Mouse (Mus musculus) brain, embryonic 18.5 days (tissue): Measurements from ENCODE around the gene Samd4.

ENCODE experiments used
- DNase-seq: peaks from one replicate; pipeline ENCODE4 v3.0.0-alpha.2; 2012; ENCODE audit warnings: low read depth, low spot score

The Samd4 gene

DNA sequence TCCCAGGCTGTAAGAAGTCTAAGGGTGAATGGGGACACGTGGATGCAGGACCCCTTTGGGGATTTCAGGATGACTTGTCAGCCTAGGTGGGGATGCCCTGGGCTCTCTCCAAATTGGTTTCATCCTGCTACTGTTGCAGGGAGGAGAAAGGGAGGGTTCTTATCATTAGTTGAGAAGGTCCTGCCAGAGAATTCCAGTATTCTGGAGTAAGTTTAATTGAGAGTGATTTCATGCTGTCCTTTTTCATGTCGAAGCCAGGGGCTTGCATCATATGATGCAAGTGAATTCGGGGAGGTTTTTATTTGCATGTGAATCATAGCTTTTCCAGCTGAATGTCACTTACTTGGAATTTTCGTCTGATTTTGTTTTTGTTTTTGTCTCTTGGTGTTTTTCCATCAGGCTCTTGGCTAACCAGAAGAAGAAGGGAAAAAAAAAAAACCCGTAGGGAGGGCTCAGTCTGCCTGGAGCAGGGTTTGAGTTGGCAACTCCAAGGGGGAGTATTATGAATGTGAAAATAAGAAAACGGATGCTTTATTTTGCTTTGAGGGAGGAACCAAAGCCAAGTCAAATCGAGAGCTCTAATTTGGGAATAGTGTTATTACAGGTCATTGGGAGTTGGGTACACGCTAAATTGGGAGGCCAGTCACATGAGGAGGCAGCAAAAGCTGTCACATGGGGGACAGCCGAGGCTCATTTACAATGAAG lies 116.8 kb downstream of the Samd4 start:
- no peak for DNase-seq

DNA sequence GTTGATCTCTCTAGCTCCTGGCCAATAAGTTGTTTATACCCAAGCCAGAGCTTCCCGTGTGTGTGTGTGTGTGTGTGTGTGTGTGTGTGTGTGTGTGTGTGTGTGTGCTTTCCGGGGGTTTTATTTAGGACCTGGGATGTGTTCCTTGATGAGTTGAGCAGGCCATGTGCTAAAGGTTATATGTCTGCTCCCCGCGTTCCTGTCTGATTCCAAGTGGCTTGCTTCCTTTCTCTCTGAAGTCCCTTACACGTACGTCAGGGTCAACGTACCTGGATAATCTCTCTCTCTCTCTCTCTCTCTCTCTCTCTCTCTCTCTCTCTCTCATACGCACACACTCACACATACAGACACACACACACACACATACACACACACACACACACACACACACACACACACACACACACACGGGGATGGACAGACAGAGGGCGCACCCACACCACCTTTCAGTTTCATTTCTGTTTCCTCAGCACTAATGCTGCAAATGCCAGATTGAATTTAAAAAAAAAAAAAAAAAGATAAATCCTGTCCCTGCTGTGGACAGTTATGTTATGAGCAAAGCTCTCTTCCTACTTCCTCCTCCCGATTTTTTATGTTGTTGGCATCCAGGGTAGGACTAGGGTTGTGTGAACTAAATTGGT lies 117.6 kb downstream of the Samd4 start:
- DNase-seq: no peak

DNA sequence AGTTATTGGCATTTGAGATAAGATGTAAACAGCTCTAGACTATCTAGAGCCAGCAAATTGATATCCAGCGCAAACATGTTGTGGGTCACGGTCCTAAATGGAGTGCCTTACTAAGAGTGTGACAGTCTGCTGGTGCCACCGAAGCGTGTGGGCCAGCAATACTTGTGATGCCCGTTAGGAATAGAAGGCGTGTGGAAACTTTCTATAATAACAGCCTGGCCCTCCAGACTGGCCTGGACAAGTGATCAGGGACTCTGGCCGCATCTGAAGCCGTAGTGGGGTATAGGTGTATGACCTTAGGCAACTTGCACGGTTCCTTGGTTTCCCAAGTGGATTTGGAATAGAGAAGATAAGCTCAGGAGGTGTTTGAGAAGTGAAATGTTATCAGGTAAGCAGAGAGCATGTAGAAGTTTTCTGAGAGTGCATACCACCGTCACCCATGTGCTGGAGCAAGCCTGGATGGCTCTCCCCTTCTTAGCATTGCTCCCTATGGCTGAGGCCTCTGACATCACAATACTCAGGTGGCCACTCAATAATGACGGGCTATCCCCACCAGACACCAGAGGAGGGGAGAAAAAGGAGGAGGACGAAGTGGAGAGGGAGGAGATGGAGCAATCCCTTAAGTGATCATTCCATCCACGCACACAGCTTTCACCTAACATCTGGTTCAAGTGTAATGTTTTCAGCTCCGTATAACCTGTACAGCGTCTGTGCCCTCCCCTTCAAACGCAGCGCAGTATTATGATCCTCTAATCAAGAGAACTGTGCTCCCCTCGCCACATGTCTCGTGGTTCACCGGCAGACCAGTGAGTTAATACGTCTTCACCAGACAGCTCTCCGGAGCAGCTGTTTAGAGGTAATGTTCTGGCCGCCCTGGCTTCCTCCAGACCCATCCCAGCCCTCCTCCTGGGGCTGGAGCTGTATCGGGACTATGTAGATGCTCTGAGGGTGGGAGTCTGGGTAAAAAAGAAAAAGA lies 118.4 kb downstream of the Samd4 start:
- no peak for DNase-seq

DNA sequence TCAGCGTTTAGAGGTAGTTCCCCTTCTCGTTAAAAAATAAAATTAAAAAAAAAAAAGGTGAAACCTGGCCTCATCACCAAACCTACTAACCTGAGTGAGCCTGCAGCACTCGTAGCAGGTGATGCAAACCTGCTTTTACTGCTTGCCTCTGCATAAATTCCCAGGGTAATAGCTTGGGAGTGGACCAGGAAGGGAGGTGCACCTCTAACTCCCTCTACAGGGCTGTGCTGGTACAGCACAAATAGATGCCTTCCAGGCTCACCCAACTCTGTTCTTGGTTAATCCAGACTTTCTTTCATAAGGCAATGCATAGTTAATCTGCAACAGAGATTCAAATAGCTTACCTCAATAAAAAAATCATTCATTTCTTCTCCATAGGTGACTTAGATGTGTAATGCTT lies 121.5 kb downstream of the Samd4 start:
- no peak for DNase-seq

DNA sequence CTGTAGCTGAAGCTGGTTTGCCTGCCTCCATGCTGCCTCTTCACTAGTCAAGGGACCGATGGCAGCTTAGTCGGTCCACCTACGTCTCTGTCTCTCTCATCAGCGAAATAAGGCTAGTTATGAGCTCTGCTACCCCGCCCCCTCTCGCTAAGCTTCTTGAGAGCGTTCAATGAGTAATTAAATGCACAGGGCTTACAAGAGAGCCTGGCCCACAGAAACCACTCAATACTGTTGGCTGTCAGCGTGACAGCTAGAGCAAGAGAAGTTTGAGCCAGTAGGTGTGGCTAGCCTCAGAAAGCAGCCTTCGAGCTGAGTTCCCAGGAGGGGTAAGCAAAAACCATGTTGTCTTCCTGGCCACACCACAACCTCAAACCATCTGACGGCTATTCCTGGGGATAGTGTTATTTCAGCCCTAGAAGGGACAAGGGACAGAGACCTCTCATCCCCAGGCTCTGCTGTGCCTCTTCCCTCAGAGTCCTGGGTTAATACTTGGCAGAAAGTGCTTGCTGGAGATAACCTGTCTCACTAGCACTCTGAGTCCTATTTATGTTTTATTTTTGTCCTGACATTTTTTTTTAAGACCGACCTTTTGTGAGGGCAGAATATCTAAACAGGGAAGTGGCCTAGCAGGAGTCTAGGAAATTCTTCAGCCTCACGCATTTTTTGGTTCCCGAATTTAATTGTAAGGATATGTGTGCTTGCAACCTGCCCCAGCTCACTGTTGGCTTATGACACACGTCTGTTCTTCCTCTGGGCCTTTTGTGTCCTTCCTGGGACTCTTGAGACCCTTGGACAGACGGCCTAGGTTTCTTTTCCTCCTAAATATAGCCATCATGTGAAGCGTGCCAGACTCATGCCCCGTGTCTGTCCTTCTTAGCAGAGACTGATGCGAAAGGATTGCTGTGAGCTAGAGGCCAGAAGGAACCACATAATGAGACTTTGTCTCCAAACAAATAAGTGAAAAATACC lies 128.8 kb downstream of the Samd4 start:
- no peak for DNase-seq

DNA sequence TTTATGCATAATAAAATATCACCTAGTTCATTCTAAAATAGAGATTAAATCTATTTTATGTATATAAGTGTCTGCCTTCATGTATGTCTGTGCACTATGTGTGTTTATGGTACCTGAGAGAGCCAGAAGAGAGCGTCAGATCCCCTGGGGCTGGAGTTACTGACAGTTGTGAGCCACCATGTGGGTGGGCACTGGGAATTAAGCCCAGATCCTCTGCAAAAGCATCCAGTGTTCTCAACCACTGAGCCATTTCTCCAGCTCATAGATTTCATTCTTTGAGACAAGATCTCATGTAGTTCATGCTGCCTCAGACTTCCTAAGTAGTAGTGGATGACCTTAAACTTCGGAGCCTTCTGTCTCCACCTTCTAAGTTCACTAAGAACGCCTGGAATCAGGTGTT lies 133.0 kb downstream of the Samd4 start:
- no peak for DNase-seq

DNA sequence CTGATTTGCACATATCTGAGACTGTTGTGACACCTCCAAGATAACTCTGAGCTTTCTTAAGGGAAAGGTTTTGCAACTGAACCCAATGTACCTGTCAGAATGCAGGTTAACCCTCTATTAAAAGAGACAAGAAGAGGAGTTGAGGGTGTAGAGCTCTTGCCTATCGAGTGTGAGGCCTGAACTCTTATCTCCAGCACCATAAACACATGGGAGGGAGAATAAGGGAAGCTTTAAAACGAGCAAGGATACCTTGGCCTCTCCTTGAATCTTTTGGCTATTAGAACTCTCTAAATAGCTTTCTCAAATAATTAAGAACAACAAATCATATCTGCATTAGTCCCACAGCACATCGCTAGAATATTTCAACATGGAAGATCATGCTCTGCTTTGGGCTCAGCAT lies 135.0 kb downstream of the Samd4 start:
- DNase-seq: no peak

DNA sequence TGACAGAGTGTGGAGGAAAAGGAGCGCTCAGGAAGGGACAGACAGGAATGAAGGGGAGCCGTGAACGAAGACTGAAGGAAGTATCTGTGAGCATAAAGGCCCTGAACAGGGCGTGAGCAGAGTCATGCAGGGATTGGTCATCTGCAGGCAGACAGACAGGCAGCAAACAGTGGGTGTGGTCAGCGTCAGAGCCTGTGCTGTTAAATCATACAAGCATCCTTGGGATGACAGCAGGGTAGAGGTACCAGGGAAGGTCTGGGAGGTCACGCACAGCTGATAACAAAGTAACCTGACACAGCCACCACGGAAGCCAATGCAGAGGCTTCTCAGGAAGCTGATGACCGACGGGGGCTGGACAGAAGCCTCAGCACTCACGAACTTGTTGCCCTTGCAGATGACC lies 138.2 kb downstream of the Samd4 start:
- no peak for DNase-seq

DNA sequence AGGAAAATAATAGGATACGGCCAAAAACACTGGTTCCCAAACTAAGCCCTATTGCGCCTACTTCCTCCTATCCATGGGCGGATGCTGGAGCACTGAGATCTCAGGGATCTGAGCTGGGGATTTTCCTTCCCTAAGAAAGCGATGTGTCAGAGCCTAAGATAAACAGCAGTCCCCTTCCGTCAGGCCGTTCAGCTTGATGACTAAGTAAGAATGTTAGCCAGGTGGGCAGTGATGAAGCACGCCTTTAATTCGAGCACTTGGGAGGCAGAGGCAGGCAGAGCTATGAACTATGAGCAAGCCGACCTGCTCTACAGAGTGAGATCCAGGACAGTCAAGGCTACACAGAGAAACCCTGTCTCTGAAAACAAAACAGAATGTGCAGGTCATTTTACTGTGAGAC lies 140.9 kb downstream of the Samd4 start:
- DNase-seq: no peak

DNA sequence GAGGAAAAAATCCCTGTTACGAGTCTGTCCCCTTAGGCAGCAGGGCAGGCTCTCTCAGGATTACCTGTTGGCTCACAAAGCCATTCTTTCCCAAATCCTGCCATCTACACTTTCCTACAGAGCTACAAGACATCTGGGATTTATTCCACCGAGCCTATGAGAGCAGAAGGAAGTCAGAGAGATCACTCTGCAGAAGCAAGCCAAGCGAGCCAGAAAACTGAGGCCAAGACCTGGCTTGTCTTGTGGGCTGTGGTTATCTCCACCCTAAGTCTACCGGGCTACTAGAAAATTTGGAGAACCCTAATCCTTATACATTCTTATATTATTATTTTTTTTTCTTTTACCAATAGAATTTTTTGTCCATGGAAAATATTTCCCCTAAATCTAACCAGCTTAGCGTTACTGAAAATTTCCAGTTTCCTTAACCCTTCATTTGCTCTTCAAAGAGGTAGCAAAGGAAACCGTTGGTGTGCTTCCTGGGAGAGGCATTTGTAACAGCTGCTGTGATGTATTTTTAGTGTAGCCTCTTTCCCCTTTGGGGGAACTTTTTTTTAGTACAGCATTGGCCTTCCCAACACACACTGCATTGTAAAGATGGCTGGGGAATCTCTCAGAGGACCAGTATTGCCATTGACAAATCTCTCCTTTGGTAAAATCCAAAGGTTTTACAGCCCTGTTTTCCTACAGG lies 144.9 kb downstream of the Samd4 start:
- DNase-seq: no peak

DNA sequence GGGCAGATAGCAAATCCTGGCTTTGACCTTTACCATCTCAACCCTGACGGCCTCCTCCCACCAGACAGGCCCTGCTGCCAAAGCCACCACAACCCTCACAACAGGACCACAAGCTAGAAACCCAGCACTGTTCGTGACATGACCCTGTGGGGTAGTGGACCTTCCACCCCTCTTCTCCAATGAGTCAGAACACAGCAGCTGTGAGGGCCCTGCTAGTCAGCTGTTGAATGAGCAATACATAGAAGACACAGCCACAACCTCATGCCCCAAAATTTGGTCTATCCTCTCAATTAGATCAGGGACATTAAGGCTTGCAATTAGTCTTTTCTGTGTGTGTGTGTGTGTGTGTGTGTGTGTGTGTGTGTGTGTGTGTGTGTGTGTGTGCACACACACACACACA lies 148.9 kb downstream of the Samd4 start:
- DNase-seq: no peak

DNA sequence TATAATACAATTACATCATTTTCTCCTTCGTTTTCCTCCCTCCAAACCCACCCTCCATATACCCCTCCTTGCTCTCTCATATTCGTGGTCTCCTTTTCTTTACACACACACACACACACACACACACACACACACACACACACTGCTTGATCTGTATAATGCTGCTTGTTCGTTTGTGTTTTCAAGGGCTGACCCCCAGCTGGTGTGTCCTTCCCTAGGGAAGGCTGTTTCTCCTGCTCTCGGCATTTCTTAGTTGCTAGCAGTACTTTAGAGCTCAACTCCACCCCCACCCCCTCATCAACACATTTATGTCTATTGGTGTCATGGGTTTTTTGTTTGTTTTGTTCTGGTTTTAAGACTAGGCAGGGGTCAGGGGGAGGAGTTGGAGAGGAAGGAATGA lies 149.5 kb downstream of the Samd4 start:
- DNase-seq: no peak

DNA sequence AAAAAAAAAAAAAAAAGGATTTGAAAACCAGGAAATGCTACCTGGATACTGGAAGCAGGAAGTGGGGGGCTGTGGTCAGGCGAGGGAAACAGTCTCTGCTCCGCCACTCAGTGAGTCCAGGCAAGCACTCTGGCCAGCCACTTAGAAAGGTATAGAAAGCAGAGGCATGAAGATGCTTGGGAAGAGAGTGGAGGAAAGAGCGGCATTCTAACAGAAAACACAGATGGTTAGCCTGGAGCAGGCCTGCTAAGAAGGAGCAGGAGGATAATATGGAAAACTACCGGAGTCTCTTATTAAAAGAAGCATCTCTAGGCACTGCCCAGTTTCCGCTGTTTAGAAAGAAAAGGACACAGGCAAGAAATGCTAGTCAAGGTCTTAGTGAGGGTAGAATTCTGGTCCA lies 150.8 kb downstream of the Samd4 start:
- DNase-seq: no peak

DNA sequence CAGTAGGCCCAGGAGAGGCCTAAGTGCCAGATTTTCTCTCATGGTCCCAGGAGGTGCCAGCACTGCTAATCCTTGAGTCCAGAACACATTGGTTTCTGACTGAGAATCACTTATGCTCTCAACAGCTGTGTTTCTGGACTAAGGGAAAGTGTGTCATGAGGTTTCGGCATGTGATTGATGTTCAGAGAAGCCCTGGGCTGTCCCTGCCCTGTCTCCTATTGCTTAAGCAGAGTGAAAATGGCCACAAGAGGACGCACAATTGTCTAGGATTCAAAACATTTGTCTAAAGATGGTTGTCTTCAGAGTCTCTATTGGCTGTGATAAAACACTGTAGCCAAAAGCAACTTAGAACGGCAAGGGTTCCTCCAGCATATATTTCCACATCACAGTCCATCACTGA lies 159.0 kb downstream of the Samd4 start:
- DNase-seq: no peak

DNA sequence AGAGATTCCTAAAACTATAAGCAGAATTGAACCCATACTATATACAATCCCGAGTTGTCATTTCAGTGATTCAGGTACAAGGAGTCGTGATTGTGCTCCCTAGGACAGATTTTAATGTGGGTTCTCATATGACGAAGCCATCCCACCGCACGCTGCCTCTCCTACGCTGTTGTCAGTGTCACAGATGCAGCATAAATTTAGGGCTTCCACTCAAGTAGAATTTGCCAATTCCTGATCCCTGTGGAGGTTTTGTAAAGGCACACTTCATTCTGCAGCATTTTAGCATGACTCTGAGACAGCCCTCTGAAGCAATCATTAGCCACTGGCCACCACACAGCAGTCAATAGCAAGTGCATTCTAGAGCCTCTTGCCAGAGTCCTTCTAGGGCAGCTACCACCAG lies 166.4 kb downstream of the Samd4 start:
- DNase-seq: no peak

DNA sequence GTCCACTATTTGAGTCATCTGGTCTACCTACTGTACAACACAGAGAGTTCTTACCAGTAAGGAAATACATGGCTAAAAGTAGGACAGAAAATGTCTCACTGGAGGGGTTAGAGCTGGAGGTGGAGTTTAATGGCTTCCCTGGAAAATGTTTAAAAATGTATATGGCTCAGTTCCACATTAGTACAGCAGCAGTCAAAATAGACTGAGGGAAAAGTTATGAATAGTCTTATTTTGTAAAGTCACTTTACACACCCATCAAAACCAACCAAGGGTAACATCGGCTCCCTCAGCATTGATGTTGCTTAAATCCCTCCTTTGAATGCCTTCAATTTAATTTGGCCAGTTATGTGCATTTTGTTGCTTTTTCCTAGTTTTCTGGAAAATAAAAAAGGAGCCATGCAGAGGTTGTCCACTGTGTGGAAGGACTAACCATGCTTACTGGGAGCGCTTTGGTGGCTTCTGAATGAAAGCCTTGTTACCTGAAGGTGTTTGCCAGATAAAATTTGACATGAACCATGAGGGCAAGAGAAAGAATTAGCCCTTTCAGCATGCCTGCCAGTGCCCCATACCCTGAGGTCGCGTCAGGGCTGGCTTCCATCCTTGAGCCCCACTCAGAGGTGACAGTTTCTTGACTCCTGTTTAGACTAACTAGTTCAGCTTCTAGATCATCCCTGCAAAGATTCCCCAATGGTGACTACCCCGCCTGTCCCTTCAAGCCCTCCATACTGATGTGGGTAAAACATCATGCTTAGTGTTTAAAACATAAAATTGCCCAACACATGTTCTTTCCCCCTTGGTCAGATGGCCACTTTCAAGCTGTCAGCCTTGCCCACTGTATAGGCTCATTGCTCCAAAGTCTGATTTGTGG lies 169.3 kb downstream of the Samd4 start:
- no peak for DNase-seq

DNA sequence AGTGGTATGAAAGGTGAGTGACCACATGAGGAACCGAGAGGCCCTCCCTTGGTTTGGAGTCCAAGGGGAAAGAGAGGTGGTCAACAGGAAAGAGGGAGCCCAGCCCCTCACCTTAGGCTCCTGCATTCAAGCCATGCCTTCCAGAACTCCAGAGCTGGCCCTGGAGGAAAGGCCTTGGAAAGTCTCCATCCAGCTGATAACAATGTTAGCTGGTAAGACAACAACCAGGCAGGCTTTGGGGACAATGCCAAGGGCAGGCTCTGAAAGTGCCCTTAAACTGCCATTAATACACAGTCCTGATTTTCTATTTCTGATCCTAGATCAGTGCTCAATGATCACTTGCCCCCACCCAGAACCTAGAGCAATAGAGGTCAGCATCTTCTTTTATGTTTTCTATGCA lies 170.4 kb downstream of the Samd4 start:
- DNase-seq: no peak

DNA sequence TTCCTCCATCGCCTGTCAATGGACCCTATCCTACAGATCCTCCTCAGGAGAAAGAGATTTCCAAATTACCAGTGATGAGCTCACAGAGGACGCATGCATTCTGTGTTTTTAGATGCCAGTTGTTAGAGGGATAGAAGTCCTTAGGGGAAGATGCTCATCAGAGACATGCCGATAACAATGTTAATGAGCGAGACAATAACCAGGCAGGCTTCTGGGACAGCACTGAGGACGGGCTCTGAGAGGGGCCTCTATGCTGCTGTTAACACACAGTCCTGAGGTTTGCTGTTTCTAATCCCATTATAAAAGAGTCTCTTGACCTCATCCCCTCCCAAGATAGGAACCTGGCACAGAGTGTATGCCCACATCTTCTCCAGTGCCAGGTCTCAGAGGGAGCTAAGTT lies 171.2 kb downstream of the Samd4 start:
- no peak for DNase-seq

DNA sequence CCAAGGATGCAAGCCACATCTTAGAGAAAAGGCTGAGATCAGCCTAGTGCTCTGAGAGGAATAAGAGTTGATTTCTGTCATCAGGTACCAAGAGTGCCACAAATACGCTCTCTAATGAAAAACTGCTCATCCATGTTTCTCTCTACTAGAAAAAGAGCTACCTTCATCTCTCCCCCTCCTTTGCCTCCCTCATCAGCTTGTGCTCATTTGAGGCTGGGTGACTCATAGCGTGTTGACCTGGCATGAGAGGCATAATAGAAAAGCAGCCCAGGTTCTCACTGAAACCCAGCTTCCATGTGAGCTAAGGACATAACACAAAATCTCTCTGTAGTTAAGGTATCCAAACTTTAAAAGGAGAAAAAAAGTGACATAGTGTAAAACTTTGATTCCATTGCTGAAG lies 176.3 kb downstream of the Samd4 start:
- DNase-seq: no peak

DNA sequence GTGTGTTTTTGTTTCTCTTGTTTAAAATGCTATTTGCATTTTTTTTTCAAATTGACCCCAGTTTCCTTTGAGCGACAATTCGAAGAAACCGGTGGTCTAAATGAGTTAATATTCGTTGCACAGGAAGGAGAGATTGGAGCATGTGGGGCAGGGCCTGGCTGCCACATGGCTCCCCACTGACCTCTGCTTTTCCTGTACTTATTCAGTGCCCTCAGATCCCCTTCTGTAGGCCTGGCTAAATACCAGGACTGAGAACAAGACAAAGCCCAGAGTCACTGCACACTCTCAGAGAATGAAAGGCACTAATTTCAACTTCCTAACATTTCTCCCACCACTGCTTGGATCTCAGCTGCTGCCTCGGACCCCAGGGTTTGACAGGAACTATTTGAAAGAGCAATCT lies 182.4 kb downstream of the Samd4 start:
- DNase-seq: no peak
